Mouse (Mus musculus): ENCODE data around the gene Neu2. TPM values are rescaled to one million over a fixed set of nuclear protein-coding genes. Genes with fewer than 3 reads are reported as not detected.
A peak's percentile ranks its signal among the peaks of the same experiment; 100 is the strongest.

Gene Neu2
- polyA plus RNA-seq, 1 experiment from 2014 or later = 0.29 TPM

GRCm38 (mm10) chr1:87507857-87508256, 1.8 kb upstream of the Neu2 start:
- Histone ChIP-seq H3K4me2 (no peak overlapping the region), H3K9ac (no peak overlapping the region), H3K27ac (no peak overlapping the region), H3K36me3 (no peaks in the 10 kb centered on the region), H3K4me3 (replicated peaks) (no peak overlapping the region), H3K9me3 (replicated peaks) (no peaks in the 10 kb centered on the region), H3K4me1 (peaks cover 26% of the 10 kb centered on the region), H3K27me3 (peaks cover 64% of the 10 kb centered on the region)
- 65% methylated on average over 6 of the region's 6 CpGs for WGBS
- ATAC-seq (replicated peaks; ENCODE audit: low FRiP score) = no peak

- ATAC-seq (replicated peaks; ENCODE audit: low FRiP score) = no peak
- Histone ChIP-seq H3K27me3 (peaks cover 64% of the 10 kb centered on the region), H3K4me3 (replicated peaks) (peak overlapping the region; percentile 68), H3K4me2 (peak overlapping the region; percentile 100), H3K27ac (no peak overlapping the region), H3K36me3 (no peaks in the 10 kb centered on the region), H3K4me1 (peaks cover 23% of the 10 kb centered on the region), H3K9ac (0 out of 2 replicates have a peak overlapping the region, but pooled peaks have one; percentile 50), H3K9me3 (replicated peaks) (no peaks in the 10 kb centered on the region)
- 16% methylated on average over 26 of the region's 26 CpGs for WGBS
Measured at GRCm38 (mm10) chr1:87508591-87509560, 813 bp upstream of the Neu2 start.

GRCm38 (mm10) chr1:87510166-87510691, 540 bp downstream of the Neu2 start:
- no peaks in the 10 kb centered on the region for H3K36me3 ChIP-seq
- H3K27me3 ChIP-seq = peaks cover 64% of the 10 kb centered on the region
- no peaks in the 10 kb centered on the region for H3K9me3 ChIP-seq (replicated peaks)
- no peak overlapping the region for H3K27ac ChIP-seq
- H3K4me1 ChIP-seq = peaks cover 18% of the 10 kb centered on the region
- H3K4me3 ChIP-seq (replicated peaks) = peak overlapping the region; percentile 68
- H3K9ac ChIP-seq = peak overlapping the region; percentile 50
- peak; percentile 75 for ATAC-seq (replicated peaks; ENCODE audit: low FRiP score)
- peak overlapping the region; percentile 100 for H3K4me2 ChIP-seq
- under 1% methylated on average over 55 of the region's 61 CpGs for WGBS

GRCm38 (mm10) chr1:87510845-87511244, 1.2 kb downstream of the Neu2 start:
- Histone ChIP-seq H3K9ac (no peak overlapping the region), H3K4me1 (peaks cover 18% of the 10 kb centered on the region), H3K4me2 (peak overlapping the region; percentile 100), H3K36me3 (no peaks in the 10 kb centered on the region), H3K27ac (no peak overlapping the region), H3K9me3 (replicated peaks) (no peaks in the 10 kb centered on the region), H3K27me3 (peaks cover 61% of the 10 kb centered on the region), H3K4me3 (replicated peaks) (peak overlapping the region; percentile 68; the same call in 1 of the 2 replicates)
- 20% methylated on average over 5 of the region's 5 CpGs for WGBS
- ATAC-seq (replicated peaks; ENCODE audit: low FRiP score) = no peak

- Histone ChIP-seq H3K9ac (no peak overlapping the region), H3K27me3 (peaks cover 7% of the 10 kb centered on the region; the same call in 1 of the 2 replicates), H3K27ac (no peak overlapping the region), H3K36me3 (no peaks in the 10 kb centered on the region), H3K9me3 (replicated peaks) (no peaks in the 10 kb centered on the region), H3K4me2 (no peak overlapping the region), H3K4me3 (replicated peaks) (no peak overlapping the region), H3K4me1 (0 out of 2 replicates have a peak, but pooled peaks cover 4% of the 10 kb centered on the region)
- ATAC-seq (replicated peaks; ENCODE audit: low FRiP score) = no peak
Measured at GRCm38 (mm10) chr1:87520467-87520866, 10.8 kb downstream of the Neu2 start.

- no peak for ATAC-seq (replicated peaks; ENCODE audit: low FRiP score)
- Histone ChIP-seq H3K4me3 (replicated peaks) (no peak overlapping the region), H3K36me3 (no peaks in the 10 kb centered on the region), H3K9me3 (replicated peaks) (no peaks in the 10 kb centered on the region), H3K9ac (no peak overlapping the region), H3K27me3 (peaks cover 7% of the 10 kb centered on the region; the same call in 1 of the 2 replicates), H3K27ac (no peak overlapping the region), H3K4me2 (no peak overlapping the region), H3K4me1 (0 out of 2 replicates have a peak, but pooled peaks cover 4% of the 10 kb centered on the region)
- 68% methylated on average over 1 of the region's 1 CpGs for WGBS
Measured at GRCm38 (mm10) chr1:87521523-87521922, 11.8 kb downstream of the Neu2 start.

GRCm38 (mm10) chr1:87525041-87525440, 15.4 kb downstream of the Neu2 start:
- H3K27ac ChIP-seq = no peak overlapping the region
- no peak overlapping the region for H3K4me3 ChIP-seq (replicated peaks)
- no peak for ATAC-seq (replicated peaks; ENCODE audit: low FRiP score)
- 91% methylated on average over 7 of the region's 7 CpGs for WGBS
- H3K36me3 ChIP-seq = no peaks in the 10 kb centered on the region
- H3K9me3 ChIP-seq (replicated peaks) = no peaks in the 10 kb centered on the region
- peaks cover 4% of the 10 kb centered on the region; the same call in 1 of the 2 replicates for H3K27me3 ChIP-seq
- H3K4me1 ChIP-seq = 0 out of 2 replicates have a peak, but pooled peaks cover 4% of the 10 kb centered on the region
- no peak overlapping the region for H3K4me2 ChIP-seq
- H3K9ac ChIP-seq = no peak overlapping the region

GRCm38 (mm10) chr1:87527191-87527590, 17.5 kb downstream of the Neu2 start:
- WGBS = 79% methylated on average over 9 of the region's 9 CpGs
- no peak overlapping the region for H3K27ac ChIP-seq

GRCm38 (mm10) chr1:87532346-87532745, 22.7 kb downstream of the Neu2 start:
- no peaks in the 10 kb centered on the region for H3K27me3 ChIP-seq
- H3K4me3 ChIP-seq (replicated peaks) = no peak overlapping the region
- no peak overlapping the region for H3K4me2 ChIP-seq
- no peaks in the 10 kb centered on the region for H3K36me3 ChIP-seq
- H3K27ac ChIP-seq = no peak overlapping the region
- no peak for ATAC-seq (replicated peaks; ENCODE audit: low FRiP score)
- 81% methylated on average over 4 of the region's 4 CpGs for WGBS
- no peak overlapping the region for H3K9ac ChIP-seq
- no peaks in the 10 kb centered on the region for H3K9me3 ChIP-seq (replicated peaks)
- H3K4me1 ChIP-seq = peaks cover 5% of the 10 kb centered on the region; the same call in 1 of the 2 replicates

More at GRCm38 (mm10) chr1:87527191-87527590, 17.5 kb downstream of the Neu2 start:
- no peak overlapping the region for H3K9ac ChIP-seq
- H3K4me1 ChIP-seq = no peaks in the 10 kb centered on the region
- no peaks in the 10 kb centered on the region for H3K36me3 ChIP-seq
- peaks cover under 1% of the 10 kb centered on the region; the same call in 1 of the 2 replicates for H3K27me3 ChIP-seq
- H3K4me3 ChIP-seq (replicated peaks) = no peak overlapping the region
- no peak overlapping the region for H3K4me2 ChIP-seq
- no peaks in the 10 kb centered on the region for H3K9me3 ChIP-seq (replicated peaks)
- ATAC-seq (replicated peaks; ENCODE audit: low FRiP score) = no peak

- Histone ChIP-seq H3K36me3 (no peaks in the 10 kb centered on the region), H3K9me3 (replicated peaks) (no peaks in the 10 kb centered on the region), H3K4me1 (peaks cover 5% of the 10 kb centered on the region; the same call in 1 of the 2 replicates), H3K4me3 (replicated peaks) (no peak overlapping the region), H3K27ac (no peak overlapping the region), H3K4me2 (no peak overlapping the region), H3K27me3 (no peaks in the 10 kb centered on the region), H3K9ac (no peak overlapping the region)
- WGBS = 44% methylated on average over 3 of the region's 3 CpGs
- no peak for ATAC-seq (replicated peaks; ENCODE audit: low FRiP score)
Measured at GRCm38 (mm10) chr1:87534118-87534517, 24.4 kb downstream of the Neu2 start.

GRCm38 (mm10) chr1:87537008-87537407, 27.3 kb downstream of the Neu2 start:
- Histone ChIP-seq H3K4me3 (replicated peaks) (no peak overlapping the region), H3K27me3 (no peaks in the 10 kb centered on the region), H3K4me1 (peaks cover 11% of the 10 kb centered on the region; the same call in 1 of the 2 replicates), H3K27ac (no peak overlapping the region), H3K9ac (no peak overlapping the region), H3K4me2 (no peak overlapping the region), H3K9me3 (replicated peaks) (no peaks in the 10 kb centered on the region), H3K36me3 (no peaks in the 10 kb centered on the region)
- ATAC-seq (replicated peaks; ENCODE audit: low FRiP score) = no peak
- WGBS = 92% methylated on average over 1 of the region's 1 CpGs

- no peak for ATAC-seq (replicated peaks; ENCODE audit: low FRiP score)
- Histone ChIP-seq H3K9me3 (replicated peaks) (no peaks in the 10 kb centered on the region), H3K36me3 (no peaks in the 10 kb centered on the region), H3K4me1 (0 out of 2 replicates have a peak, but pooled peaks cover 6% of the 10 kb centered on the region), H3K4me3 (replicated peaks) (no peak overlapping the region), H3K27me3 (no peaks in the 10 kb centered on the region), H3K4me2 (no peak overlapping the region), H3K27ac (no peak overlapping the region), H3K9ac (no peak overlapping the region)
- 37% methylated on average over 7 of the region's 7 CpGs for WGBS
Measured at GRCm38 (mm10) chr1:87541614-87542013, 31.9 kb downstream of the Neu2 start.

All from kidney, embryonic 15.5 days (tissue).